Mouse (Mus musculus) cerebellum, postnatal 25 days (tissue): Measurements from ENCODE around the gene B230217C12Rik.
A peak's percentile ranks its signal among the peaks of the same experiment; 100 is the strongest.
"Not testable (repeated sequence)": the region's sequence is repeated elsewhere in the genome, so short reads cannot be mapped to it uniquely, and the experiment has no call there.

ENCODE experiments used
- DNase-seq, 2 experiments: peaks; one replicate each; pipeline ENCODE4 v3.0.0; 2021; ENCODE audit warnings: mixed read lengths in 2 of 2

The B230217C12Rik gene

GRCm38 (mm10) chr11:97867591-97867990 is 27.0 kb downstream of the B230217C12Rik start:
- no peak for DNase-seq

GRCm38 (mm10) chr11:97872378-97872777 is 31.8 kb downstream of the B230217C12Rik start:
- DNase-seq, result not testable (repeated sequence)

GRCm38 (mm10) chr11:97874396-97874795 is 33.8 kb downstream of the B230217C12Rik start:
- DNase-seq, result no peak

- DNase-seq, result no peak
Measured at GRCm38 (mm10) chr11:97877341-97877740, 36.8 kb downstream of the B230217C12Rik start.

GRCm38 (mm10) chr11:97880362-97880761 is 39.8 kb downstream of the B230217C12Rik start:
- no peak for DNase-seq

- DNase-seq, result peak; percentile 72 to 80
Measured at GRCm38 (mm10) chr11:97883542-97883917, 43.0 kb downstream of the B230217C12Rik start.

- DNase-seq, result peak; percentile 96 to 98
Measured at GRCm38 (mm10) chr11:97883918-97884600, 43.5 kb downstream of the B230217C12Rik start, which contains the start of gene Fbxo47. TSS of gene Fbxo47 (minus strand) at chr11:97884154.

- DNase-seq, result no peak
Measured at GRCm38 (mm10) chr11:97884601-97885185, 44.1 kb downstream of the B230217C12Rik start.

- no peak for DNase-seq
Measured at GRCm38 (mm10) chr11:97885296-97885915, 44.8 kb downstream of the B230217C12Rik start.

GRCm38 (mm10) chr11:97891821-97892220 is 51.2 kb downstream of the B230217C12Rik start:
- no peak for DNase-seq
